Mouse (Mus musculus) R1 (cell line): Measurements from ENCODE around the gene Jag2.
A peak's percentile ranks its signal among the peaks of the same experiment; 100 is the strongest.

Experiments
- DNase-seq: peaks from one replicate; pipeline ENCODE4 v3.0.0-alpha.2; 2018; ENCODE audit warnings: low read depth, low spot score

Gene Jag2

GRCm38 (mm10) chr12:112929562-112930352, at the start of gene Jag2:
Jag2 (minus strand) TSS chr12:112929776.
- peak; percentile 81 for DNase-seq

DNA sequence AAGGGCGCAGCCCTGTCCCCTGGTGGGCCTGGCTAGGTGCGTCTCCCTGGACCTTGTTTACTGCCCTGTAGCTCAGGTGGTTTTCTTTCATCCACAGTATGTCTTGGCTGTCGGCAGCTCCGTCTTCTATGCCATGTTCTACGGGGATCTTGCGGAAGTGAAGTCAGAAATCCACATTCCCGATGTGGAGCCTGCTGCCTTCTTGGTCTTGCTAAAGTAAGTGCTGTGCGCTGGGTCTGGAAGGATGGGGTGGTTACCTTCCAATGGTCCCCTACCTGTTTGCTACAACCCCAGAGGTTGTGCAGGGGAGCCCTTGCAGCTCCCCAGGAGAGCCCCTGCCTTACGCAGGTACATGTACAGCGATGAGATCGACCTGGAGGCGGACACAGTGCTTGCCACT, 47.6 kb upstream of the Jag2 start:
- DNase-seq, result no peak

- DNase-seq, result peak; percentile 87
These were observed 46.9 kb upstream of the Jag2 start, which contains the start of gene Btbd6 for GRCm38 (mm10) chr12:112976371-112977073. Btbd6 (plus strand) TSS chr12:112976482.

- no peak for DNase-seq
These were observed 45.2 kb upstream of the Jag2 start for GRCm38 (mm10) chr12:112974736-112975135.

DNA sequence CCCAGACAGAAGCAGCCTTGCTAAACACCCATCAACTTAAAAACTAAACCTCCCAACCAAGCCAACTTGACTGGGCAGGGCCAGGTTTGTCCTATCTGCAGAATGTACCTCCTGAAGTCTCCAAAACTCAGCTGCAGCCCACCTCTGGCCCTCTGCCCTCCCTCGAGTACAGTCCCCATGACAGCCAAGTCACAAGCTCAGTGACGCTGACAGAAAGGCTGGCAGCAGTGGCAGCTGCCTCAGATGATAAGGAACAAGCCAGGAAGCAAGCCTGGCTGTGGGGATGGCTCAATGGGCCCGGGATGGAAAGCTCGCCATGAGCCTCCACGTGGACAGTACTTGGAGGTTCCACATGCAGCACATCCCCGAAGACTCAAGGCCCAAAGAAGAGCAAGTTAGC, 40.0 kb upstream of the Jag2 start:
- DNase-seq, result no peak

DNA sequence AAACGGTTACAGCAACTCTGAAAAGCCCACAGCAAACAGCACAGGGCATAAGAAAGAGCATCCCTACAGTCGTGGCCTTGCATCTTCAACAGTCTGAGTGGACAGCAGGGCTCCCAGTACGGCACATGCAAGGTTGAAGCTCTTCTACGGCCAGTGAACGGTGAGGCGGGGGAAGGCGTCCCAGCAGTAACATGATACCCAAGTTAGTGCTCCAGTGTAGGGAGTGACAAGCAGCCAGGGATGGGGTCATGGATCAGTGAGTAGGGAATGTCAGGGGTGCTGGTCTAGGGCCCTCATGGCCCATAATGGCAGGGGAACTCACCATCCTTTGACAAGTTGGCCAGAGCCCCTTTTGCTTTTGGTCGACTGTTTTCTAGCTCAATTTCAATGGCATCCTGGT, 39.4 kb upstream of the Jag2 start:
- DNase-seq, result no peak

DNA sequence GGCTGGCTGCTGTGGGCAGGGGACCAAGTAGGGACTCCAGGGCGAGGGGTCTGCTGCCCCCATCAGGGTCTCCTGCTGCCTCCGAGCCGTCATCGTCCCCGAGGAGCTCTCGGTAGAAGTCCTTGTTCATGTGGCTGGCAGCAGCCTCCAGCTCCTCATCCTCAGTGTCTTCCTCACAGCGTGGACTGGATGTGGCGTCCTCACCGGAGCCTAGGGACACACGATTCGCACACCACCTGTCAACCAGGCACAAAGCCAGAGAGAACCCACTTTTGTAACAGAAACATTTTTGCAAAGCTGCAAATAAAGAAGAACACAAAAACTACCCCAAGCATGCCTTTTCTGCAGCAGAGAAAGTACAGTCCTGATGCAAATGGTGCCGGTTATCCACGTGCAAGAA, 36.2 kb upstream of the Jag2 start:
- DNase-seq, result no peak

- no peak for DNase-seq
These were observed 32.3 kb upstream of the Jag2 start for GRCm38 (mm10) chr12:112961872-112962271.

DNA sequence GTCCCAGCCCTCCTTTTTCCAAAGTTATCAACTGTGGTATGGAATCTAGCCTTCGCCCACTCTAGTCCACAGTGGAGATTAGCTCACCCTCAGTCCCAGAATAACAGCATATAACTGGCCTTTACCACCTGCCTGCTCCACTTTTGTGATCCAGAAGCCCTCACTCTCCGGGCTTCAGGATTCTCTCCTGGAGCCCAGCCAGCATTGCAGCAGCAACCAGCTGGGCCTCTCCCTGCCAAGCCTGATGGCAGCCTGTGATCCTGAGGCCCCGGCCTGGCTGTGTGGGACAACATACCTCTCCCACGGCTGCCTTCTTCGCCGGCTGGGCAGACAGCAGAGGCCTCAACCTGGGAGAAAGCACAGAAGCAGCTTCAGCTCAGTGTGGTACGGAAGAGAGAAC, 31.9 kb upstream of the Jag2 start:
- no peak for DNase-seq

DNA sequence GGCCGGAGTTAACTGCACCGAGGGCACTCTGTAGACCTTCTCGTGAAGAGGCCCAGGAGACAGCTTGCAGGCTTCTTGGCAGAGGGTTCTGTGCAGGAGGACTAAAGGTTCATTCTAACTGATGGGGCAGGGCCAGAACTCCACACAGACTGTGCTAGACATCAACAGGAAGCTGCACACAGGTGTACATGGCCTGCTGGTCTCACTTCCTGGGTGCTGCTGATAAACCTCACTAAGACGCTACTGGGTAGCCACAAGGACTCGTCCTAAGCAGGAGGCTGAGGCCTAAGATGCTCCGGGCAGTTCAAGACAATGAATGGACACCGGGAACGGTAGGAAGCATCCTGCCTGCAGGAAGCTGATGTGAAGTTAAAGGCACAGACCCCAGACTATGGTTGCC, 29.8 kb upstream of the Jag2 start:
- no peak for DNase-seq

- DNase-seq, result peak; percentile 65
These were observed 28.7 kb upstream of the Jag2 start for GRCm38 (mm10) chr12:112958303-112958702.

- peak; percentile 69 for DNase-seq
These were observed 26.2 kb upstream of the Jag2 start for GRCm38 (mm10) chr12:112955800-112956199.

GRCm38 (mm10) chr12:112952926-112953565, 23.5 kb upstream of the Jag2 start:
- no peak for DNase-seq

GRCm38 (mm10) chr12:112952433-112952832, 22.9 kb upstream of the Jag2 start:
- no peak for DNase-seq

- no peak for DNase-seq
These were observed 21.7 kb upstream of the Jag2 start for GRCm38 (mm10) chr12:112951150-112951842.

DNA sequence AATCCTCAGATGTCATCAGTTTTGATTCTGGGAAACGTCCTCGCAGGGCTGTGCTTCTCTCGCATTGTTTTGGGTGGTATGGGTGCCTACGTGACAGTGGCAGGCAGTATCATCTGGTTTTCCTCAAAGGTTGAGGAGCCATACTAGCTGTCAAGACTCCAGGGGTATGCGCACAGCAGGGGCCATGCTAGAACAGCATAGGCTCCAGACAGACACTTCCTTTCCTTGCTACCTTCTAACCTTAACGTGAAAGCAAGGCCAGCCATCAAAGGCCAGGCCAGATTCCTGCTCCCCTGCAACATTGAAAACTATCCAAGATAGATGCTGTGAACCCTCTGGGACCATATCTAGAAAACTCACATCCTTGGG, 21.2 kb upstream of the Jag2 start:
- no peak for DNase-seq

GRCm38 (mm10) chr12:112950040-112950760, 20.6 kb upstream of the Jag2 start:
- peak; percentile 81 for DNase-seq

DNA sequence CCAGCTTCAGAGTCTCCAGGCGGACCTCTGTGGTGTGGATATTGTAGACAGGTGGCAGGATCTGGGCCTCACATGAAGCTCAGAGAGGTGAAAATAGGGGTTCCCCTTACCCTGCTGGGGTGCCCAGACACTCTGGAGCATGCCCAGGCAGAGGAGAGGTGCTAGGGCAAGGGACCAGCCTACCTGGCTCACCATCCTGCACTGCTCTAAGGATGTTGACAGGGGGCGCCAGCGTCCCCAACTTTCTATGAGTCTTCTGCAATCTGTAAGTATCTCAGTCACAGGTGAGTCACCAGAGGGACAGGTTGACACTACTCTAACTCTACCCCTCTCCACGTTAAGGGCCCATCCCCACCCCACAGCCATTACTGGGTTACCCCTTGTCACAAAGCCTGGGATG, 17.7 kb upstream of the Jag2 start:
- peak; percentile 72 for DNase-seq

- no peak for DNase-seq
These were observed 14.1 kb upstream of the Jag2 start for GRCm38 (mm10) chr12:112943669-112944068.

DNA sequence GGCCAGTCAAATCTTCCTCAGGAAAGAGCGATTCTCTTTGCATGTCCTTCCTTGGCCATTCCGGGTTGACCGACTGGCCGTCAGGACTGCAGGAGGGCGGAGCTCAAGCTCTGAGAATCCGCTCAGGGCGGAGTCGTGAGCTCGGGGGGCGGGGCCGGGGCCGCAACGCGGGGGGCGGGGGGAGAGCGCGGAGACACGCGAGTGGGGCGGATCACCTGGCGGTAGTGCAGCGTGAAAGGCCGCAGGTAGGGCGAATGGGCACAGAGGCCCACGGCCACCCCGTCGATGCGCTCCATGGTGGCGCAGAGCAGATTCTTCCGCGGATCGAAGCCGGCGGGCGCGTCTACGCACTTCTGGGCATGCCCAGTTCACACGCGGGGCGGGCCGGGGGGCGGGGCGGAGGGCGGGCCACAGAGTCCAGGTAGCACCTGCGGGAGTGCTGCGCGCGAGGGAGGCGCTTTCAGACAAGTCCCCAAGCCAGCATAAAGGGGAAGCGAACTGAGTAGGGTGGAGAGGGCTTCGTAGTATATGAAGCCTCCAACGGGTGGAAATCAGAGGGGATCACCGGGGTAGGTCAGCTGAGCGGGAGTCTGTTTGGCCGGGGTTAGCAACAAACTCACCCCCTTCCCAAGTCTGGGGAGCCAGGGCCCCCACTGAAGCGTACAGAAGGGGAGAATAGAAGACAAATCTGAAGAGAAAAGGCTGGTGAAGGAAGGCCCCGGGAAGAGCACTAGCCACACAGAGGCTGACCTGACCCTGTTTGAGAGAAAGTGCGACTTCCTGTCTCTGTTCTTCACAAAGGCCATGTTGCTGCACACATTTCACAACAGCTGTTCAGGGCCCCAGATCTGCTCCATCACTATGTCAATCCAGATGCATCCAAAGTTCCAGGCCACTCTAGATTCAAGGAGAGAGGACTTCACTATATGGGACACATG, 12.5 kb upstream of the Jag2 start, which contains the start of gene Nudt14:
Gene Nudt14, minus strand, starts transcription at position 349 of the 938 bp plus-strand sequence.
- peak; percentile 76 for DNase-seq
